Mouse (Mus musculus) thymus, adult 2 months (tissue): ENCODE data around the gene Ankrd12.

ENCODE experiments used
- CTCF ChIP-seq: fragments of 200-500 bp; IDR thresholded peaks from 2 replicates; pipeline ENCODE4 v1.5.1; 2012; ENCODE audit warnings: mild to moderate bottlenecking, control low read depth, low read length, moderate library complexity, borderline replicate concordance; ENCODE audit not compliant: control insufficient read depth, poor library complexity, insufficient read depth; ENCODE audit errors: extremely low read depth
- POLR2A ChIP-seq: fragments of 200-500 bp; IDR thresholded peaks from 2 replicates; pipeline ENCODE4 v1.6.1; 2012; ENCODE audit warnings: mild to moderate bottlenecking, low read length, control low read depth, moderate library complexity; ENCODE audit not compliant: control insufficient read depth, poor library complexity, insufficient read depth; ENCODE audit errors: extremely low read depth

DNA sequence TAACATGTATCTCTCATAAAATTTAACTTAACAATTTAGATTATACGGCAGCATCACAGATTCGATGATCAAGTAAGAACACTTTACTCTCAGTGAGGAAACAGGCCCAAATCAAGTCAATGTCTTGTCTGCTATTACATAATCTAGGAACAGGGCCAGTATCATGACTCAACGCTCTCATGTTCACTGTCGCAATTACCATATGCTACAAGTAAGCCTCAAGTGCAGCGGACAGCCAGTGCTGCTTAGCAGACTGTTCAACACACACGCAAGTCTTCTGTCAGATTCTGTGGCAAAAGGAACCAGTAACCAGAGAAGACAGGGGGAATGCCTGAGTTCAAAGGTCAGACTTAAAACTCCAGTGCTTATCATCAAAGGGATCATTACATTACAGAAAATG, 145.9 kb downstream of the Ankrd12 start:
- TF ChIP-seq CTCF (no peak), POLR2A (no peak)
